Mouse (Mus musculus): ENCODE measurements around the gene Tmem82.

The Tmem82 gene

DNA sequence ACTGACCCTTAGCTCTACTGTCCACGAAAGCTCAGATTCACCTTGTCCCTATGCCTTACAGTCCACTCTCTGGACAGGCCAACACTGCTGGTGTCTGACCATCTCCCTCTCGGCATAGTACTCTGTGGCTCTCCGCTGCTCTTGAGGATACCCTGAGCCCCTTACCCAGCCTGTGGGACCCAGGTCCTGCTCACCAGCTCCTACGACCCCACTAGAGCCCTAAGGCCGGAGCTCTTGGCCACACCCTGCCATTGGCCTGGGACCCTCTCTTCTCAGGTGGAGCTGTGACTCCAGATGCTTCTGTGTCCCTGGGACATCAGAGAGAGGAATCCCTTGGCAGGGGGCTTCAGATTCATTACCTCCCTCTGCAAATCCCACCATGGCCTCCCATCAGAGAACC is 13.0 kb downstream of the Tmem82 start:
- no peak for DNase-seq

DNA sequence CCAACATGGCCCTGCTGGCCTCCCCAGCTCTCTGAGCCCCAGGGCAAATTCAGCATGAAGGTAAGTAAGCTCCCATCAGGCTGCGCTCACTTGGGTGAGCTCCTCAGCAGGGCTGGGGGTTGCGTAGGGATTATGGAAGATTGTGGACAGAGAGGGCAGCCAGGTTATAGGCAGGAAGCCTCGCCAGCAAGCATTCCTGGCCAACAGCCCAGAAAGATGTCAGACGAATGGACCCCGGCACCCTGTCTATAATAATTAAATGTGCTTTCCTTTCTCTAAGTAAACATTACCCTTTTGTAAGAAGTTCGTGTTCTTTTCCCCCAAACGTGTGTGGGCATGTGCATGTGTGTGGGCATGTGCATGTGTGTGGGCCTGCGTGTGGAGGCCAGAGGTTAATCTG is 13.9 kb downstream of the Tmem82 start:
- no peak for DNase-seq

DNA sequence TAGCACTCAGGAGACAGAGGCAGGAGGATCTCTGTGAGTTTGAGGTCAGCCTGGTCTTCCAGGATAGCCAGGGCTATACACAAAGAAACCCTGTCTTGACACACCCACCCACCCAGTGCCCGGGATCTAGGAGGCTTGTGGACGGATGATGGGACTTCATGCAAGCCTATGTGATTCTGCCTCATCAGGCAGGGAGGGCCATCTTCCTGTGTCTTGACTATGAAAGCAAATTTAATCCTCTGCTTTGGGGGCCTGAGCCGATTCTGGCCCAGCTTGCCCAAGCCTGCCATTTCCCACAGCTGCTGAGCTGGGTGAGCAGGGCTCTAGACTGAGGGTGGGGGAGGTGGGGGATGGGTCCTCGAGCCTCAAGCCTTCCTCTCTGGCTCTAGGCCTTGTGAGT is 14.5 kb downstream of the Tmem82 start:
- DNase-seq = no peak

DNA sequence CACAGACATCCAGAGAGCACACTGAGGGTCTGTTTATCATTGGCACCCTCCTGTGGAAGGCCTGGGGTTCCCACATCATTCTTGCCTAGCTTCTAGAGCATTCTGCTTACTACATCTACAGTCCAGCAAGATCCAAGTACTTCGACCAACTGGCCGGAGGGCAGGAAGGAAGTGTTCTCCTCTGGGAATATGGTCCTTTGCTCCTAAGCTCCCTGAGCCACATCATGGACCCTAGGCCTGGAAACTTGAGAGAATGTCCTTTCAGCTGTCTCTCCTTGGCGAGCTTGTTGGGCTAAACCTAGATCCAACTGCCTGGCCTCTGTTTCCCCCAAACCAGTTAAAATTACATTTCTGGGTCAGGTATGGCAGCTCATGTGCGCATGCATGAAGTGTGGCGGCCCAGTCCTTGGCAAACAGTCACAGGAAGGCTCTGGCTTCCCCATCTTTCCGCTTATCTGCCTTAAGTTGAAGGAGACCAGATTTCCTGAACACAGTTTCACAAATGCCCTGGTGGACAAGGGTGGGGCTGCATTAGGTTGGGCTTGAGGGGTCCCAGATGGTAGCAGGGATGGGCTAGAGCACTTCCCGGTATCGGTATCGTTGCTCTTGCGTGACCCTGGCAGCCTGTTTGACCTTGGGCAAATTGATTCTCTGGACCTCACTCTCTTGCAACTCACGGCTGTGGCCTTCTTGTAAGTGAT is 15.8 kb downstream of the Tmem82 start:
- DNase-seq = no peak

DNA sequence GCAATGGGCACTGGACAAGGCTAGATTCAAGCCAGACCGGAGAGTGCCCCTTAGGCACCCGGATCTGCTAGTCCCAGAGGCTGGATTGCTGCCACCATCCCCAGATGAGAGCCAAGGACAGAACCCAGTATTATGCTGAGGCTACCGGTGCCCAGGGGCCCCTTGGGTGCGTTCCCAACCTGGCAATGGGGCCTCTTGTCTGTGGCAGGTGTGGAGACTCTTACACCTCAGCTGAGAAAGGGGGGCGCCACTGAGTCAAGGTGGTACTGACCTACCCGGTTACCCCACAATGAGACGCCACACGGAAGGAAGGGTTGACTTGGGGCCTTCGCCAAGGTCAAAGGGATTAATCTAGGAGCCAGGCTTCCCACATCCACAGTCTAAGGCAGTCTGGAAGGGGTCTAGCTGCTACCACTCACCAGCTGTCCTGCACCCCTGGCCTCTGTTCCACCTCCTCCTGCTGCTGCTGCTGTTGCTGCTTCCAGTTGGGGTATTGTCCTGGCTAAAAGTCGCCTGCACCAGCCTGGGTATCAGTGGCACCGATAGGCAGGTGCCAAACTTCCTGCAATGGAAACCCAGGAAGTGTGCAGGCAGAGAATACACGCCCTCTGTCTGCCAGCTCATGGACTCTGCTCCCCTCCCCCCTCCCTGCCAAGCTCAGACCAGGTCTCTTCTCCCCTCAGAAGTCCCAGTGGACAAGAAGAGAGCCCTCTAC is 17.1 kb downstream of the Tmem82 start:
- DNase-seq = no peak

DNA sequence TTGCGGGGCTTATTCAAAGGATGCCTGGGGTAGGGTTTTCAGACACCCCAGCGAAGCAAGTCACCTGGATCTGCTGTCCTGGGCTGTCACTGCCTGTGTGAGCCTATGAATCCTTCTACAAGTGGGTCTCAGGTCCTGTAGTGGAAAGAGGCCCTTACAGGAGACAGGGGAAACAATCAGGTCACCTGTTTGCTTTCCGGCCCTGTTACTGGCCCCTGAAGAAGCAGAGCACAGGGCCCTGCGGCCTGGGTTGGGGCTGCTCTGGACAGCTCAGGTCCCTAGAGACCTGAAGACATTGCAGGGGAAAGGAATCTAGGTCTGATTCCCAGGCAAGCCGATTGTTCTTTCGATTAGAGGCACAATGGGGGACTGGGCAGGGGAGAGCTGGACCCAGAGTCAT is 18.1 kb downstream of the Tmem82 start:
- no peak for DNase-seq

DNA sequence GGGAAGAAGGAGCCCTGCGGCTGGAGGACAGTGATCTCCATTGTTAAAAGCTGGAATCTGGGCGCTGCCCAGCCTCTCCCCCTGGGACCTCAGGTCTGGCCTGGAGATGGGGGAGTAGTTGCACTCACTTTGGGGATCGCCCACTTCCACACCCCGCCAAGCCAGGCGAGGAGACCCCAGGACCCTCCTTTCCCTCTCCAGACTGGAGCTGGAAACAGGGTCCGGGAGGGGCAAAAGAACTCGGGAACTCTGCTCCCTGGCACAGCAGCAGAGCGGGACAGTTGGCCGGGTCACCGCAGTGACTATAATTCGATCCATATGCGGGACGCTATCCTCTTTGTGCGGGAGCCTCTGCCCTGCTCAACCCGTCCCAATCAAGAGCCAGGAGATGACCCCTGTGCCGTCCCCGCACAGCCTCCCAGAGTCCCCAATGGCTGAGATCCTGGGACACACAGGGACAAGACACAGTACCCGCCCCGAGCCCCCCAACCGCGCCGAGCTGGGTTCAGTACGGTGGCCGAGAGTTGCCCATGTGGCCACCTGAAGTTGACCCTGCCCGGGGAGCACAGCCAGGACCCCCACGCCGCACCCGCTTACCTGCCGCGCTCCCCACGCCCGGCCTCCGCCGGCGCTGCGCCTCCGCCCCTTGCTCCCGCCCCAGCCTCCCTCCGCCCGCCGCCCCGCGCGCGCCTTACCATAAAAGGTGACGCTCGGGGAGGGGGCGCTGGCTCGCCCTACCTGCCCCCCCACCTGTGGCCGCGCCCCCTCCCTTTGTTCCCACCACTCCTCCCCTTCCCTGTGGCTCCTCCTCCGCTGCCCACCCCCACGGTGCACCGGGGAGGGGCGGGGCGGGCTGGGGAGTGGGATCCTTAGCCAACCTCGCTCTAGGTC is 18.9 kb downstream of the Tmem82 start:
- DNase-seq = no peak

DNA sequence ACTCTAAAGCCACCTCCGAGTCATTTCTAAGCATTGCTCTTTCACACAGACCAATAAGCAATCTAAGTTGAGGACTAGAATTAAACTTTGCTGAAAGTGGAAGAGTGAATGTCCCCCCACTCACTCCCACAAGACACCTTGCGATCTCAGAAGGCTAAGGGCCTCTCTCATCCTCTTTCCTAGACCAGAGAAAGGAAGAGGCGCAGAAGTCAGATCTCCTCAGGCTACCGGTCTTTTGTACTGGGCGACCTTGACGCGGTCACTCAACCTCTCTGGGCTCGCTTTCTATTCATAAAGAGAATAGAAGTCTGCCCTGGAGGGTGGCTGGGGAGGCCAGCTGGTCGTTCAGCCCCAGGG is 19.6 kb downstream of the Tmem82 start:
- DNase-seq = no peak

DNA sequence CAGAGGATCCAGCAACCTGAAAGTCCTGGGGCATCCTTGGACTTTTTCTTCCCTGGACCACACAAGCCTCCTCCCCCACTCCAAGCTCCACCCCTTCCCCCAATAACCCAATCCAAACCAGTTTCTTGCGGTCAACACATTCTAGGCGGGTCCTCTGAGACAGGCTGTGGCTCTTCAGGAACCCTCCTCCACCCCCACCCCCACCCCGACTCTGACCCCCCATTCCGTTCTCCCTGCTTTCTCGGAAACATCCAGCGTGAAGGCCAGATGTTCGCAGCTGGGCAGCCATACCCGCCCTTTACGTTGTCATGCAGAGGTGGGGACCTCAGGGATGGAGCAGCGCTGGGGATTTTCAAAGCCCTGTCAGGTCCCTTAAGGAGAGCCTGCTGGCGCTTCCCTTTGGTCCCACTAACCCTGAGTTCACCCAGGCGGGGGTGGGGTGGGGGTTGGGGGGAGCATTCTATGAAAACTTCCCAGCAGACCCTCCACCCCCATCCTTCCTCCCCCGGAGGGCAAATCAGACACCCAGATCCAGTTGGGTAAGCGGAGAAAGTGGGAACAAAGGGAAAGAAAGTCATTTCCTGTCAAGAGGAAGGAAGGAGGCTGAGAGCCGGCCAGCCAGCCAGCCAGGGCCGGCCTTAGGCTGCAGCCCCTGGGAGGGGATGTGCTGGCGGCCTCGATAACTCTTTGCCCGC is 20.1 kb downstream of the Tmem82 start:
- no peak for DNase-seq

DNA sequence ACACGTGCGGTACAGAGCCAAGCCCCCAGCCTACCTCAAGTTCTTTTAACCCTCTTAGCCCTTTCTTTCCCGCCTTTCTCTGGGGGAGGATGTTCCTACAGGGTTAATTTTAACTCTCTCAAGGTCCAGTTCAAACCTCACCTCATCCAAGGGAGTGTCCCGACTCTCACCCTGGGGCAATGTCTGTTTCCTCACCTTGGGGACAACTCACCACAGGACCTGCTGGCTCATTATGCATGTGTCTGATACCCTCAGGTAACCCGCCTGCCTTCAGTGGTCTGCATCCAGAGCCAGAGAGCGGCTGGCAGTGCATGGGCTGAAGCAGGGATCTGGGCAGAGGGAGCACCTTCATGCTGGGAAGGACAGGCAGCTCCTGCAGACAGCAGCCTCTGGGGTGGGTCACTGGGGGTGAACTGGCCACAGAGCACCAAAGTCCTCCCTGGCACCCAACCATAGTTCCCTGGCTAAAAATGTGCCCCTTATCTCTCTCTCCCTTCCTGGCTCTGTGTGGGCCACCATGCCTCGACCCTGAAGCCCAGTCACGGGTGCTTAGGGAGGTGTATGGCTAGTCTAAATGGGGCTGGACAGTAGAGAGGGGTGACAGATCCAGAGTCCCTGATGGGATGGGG is 21.6 kb downstream of the Tmem82 start:
- DNase-seq = no peak

DNA sequence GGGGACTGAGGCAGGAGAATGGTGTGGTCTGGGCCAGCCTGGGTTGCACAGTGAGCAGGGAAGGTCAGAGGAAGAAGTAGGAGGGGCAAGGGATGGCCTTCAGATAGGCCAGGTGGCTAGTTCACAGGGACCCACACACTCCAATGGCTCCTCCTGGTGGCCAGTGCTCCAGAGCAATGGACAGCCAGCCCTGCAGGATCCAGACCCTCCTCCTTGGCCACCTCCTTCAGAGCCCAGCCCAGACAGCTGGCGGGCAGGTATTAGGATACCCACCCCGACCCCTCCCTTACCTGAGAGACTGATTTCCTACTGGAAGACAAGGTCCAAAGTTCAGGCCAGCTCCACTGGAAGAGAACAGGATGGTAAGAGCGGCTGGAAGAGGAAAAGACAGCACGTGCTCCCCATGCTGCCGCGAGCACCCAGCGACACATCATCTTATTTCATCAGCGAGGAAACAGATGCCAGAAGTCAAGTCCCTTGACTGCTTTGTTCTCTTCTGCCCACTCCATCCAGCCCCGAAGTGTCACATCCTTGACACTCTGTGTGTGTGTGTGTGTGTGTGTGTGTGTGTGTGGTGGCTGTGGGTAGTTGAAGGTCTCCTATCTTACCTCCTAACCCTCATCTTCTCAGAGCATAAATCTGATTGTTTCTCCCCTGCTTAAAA is 22.7 kb downstream of the Tmem82 start:
- no peak for DNase-seq

DNA sequence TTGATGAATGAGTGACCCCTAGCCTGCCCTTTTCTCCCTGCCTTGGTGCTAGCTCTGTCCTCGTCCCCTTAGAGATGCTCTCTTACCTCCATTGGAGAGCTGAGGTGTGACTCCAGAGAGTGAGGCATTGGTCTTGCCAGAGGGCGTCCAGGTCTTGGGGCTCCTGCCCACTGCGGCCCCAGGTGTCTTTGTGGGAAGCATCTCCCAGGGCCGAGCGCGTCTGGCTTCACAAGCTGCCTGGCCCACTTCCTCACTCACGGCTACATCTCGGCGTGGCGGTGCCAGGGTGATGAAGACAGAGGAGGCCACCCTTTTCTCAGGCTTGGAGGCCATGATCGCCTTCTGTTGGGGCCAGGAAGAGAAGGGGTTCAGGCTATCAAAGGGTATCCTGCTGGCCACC is 23.3 kb downstream of the Tmem82 start:
- no peak for DNase-seq

DNA sequence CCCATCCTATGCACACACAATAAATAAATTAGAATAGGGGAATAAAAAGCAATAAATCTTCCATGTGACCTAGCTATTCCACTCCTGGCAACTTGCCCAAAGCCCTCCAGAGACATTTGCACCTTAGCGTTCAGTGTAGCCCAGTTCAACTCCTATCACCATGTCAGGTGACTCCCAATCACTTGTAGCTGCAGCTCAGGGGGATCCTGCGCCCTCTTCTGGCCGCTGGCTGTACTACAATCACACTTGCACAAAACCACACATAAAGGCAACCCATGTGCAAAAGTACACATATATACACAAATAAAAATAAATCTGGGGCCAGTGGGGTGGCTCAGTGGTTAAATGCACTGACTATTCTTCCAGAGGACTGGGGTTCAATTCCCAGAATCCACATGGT is 26.9 kb downstream of the Tmem82 start:
- no peak for DNase-seq

DNA sequence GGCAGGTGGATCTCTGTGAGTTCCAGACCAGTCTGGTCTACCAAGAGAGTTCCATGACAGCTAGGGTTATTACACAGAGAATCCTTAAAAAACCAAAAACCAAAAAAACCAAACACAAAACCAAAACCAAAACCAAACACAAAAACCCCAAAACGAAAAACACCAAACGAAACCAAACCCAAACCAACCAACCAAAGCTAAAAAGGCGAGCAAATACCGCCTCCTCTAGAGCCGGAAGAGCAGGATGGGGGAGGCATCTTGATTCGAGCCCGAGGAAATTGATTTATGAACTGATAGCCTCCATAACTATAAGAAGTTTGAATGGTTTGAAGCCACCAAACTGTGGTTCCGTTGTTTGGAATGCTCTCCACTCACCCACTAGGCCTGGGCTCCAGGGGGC is 34.5 kb downstream of the Tmem82 start:
- no peak for DNase-seq

DNA sequence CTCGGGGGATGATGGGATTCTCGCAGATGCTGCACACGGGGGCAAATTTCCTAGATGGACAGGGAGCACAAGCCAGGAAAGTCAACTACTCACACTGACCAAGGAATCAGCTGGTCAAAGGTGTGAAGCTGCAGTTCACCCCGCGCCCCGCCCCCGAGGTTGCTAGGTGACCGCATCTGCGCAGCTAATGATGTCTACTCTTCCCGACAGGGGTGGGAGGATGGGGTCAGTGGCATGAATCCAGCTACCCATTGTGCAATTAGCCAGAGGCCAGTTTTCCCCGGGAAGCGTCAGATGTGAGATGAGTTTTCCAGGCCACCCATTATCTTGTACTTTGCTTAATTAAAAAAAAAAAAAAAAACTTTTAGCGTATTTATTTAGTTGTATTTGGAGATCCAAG is 37.4 kb downstream of the Tmem82 start:
- no peak for DNase-seq

DNA sequence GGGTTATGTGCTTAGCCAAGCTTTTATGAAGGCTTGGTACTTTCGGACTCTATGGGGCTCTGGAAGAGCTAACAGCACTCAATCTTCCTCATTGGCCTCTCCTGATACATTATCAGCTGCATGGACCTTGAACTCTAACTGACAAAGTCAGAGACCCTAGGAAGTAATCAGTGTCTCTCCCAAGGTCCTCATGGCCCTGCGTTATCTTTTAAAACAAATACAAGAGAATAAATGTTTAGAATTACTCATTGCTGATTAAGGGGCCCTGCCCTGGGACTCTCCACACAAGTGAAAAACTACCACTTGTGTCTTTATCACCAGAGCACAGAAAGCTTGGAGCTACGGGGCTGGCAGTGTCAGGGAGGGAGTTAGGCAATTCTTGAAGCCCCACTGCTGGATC is 39.6 kb downstream of the Tmem82 start:
- no peak for DNase-seq

DNA sequence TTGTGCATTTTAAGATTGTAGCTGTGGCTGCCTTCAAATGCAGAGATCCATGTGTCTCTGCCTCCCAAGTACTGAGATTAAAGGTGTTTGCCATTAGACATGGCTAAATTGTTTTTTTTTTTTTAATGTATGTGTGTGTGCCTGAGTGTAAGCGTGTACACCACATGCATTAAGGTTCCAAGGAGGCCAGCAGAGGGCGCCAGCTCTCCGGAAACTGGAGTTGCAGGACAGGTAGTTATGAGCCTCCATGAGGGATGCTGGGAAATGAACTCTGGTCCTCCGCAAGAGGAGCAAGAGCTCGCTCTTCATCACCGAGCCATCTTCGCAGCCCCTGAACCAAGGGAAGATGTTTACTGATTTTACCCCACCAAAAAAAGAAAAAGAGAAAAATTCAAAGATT is 41.6 kb downstream of the Tmem82 start:
- DNase-seq = no peak

DNA sequence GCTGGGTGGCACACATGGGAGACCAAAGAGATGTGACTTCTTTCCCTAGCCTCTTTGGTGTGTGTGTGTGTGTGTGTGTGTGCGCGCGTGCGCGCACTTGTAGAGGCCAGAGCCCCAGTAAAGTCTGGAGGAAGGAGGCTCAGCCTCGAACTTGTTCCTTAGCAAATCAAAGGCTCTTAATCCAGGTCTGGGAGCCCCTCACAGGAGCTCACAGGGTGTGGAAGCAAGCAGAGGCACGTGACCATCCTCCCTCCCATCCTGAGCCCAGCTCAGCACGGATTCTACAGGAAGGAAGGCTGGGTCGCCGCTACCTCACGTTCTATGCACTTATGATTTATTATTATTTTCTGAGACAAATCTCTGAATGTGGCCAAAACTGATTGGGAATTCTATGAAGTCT is 42.0 kb downstream of the Tmem82 start:
- no peak for DNase-seq

DNA sequence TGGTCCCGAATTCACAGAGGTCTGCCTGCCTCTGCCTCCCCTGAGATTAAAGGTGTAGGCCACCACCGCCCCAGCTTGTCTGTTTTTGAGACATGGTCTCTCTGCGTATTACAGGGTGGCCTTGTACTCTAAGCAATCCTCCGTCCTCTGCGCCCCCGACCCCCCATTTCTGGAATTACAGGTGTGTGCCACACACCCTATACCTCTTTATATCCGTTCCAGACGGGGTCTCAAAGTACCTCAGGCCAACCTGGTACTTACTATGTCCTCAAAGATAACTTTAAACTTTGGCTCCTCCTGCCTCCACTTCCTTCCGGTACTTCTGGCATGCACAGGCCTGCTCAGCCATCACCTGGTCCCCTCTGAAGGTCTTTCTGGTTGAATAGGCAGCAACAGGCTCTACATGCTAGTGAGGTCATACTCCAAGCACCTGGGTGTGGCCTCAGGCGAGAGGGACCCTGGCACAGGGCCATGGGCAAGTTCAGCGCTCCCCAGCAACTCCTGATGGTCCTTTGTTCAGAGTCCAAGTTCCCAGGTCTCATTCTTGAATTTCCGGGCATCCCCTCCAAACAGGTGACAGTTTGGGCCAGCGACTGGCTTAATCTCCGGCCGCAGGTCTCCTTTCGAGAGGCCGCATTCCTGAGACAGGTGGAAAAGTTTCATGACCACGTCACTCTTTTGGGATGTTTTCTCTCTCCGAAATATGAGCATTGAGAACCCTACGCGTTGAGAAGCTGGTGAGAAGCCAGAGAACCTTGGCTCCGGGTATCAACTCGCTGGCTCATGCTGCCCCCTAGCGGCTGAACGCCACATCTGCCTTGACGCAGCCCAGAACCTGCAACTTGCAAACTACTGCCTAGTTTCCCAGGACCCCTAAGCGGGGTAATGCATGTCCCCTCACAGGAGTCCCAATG is 43.4 kb downstream of the Tmem82 start:
- peak; percentile 74 for DNase-seq

DNA sequence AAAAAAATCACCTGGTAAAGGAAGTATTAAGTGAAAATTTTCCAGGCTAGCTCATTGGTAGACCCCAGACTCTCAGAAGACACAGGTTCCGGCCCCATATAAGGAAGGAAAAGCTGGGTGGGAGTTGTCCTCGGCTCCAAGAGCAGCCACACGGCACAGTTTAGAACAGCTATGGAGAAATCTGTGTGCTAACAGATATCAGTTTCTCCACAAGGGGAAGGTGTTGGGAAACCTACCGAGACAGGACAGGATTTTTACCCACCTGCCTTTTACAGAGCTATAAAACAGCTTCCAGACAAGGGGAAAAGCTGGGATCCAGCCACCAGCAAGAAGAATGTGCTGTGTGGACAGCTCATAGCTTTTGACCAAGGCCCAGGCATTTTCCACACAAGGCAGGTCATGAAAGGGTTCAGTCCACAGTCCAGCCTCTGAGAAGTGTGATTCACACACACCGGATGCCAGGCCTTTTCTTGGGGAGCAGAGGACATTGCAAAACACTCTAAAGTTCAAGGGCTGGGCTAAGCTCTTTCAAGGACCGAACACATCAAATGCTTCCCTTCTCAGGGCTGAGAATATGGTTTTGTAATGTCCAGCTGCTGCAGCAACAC is 45.0 kb downstream of the Tmem82 start:
- DNase-seq = no peak

Measured in cerebellum, adult 9-10 months (tissue).